Mouse (Mus musculus) liver, embryonic 15.5 days (tissue): ENCODE measurements at regions not wholly inside any gene's neighbourhood (a gene's known extent, or its start where the extent isn't known, plus 50 kb on each side); places are given as distances from the start of the nearest gene placed in this dataset.

Experiments
- ATAC-seq: fragments of 200-750 bp; cut with Nextera tagmentation; 2 replicates; pipeline ENCODE4 v1.8.0; 2017; ENCODE audit warnings: moderate number of reproducible peaks, mild to moderate bottlenecking, moderate library complexity; ENCODE audit not compliant: insufficient read depth
- H3K27ac ChIP-seq: fragments of 300-500 bp; sonication (generic); replicated peaks from 2 replicates; pipeline ENCODE4 v1.5.1; 2015; ENCODE audit warnings: mild to moderate bottlenecking, inconsistent platforms
- H3K27me3 ChIP-seq: fragments of 300-500 bp; sonication (generic); 2 replicates; pipeline ENCODE4 v1.6.1; 2015; ENCODE audit warnings: mild to moderate bottlenecking, inconsistent platforms
- H3K36me3 ChIP-seq: fragments of 300-500 bp; sonication (generic); replicated peaks from 2 replicates; pipeline ENCODE4 v1.6.1; 2015; ENCODE audit warnings: moderate library complexity, mild to moderate bottlenecking, inconsistent platforms
- H3K4me1 ChIP-seq: fragments of 300-500 bp; sonication (generic); replicated peaks from 2 replicates; pipeline ENCODE4 v1.6.1; 2015; ENCODE audit warnings: inconsistent platforms
- H3K4me2 ChIP-seq: fragments of 300-500 bp; sonication (generic); 2 replicates; pipeline ENCODE4 v1.6.1; 2015; ENCODE audit warnings: moderate library complexity, mild to moderate bottlenecking, inconsistent platforms
- H3K4me3 ChIP-seq: fragments of 300-500 bp; sonication (generic); replicated peaks from 2 replicates; pipeline ENCODE4 v1.5.1; 2015; ENCODE audit warnings: mild to moderate bottlenecking, inconsistent platforms
- H3K9ac ChIP-seq: fragments of 300-500 bp; sonication (generic); 2 replicates; pipeline ENCODE4 v1.6.1; 2015; ENCODE audit warnings: moderate library complexity, mild to moderate bottlenecking, inconsistent platforms
- H3K9me3 ChIP-seq: fragments of 300-500 bp; sonication (generic); replicated peaks from 2 replicates; pipeline ENCODE4 v1.6.1; 2016; ENCODE audit warnings: inconsistent platforms
- WGBS: fragments of 180-500 bp; shearing (Covaris S2); methylation state at CpG from one replicate; pipeline ENCODE4 v1.1.7; 2015; ENCODE audit warnings: mixed read lengths; ENCODE audit not compliant: insufficient replicate concordance; 5-methylcytosine and 5-hydroxymethylcytosine counted together

- no peak overlapping the region for H3K4me3 ChIP-seq
- 51% methylated on average over 6 of the region's 6 CpGs for WGBS
- no peaks in the 10 kb centered on the region for H3K4me1 ChIP-seq
- no peaks in the 10 kb centered on the region for H3K36me3 ChIP-seq
- no peak overlapping the region for H3K9ac ChIP-seq
- no peak overlapping the region for H3K4me2 ChIP-seq
- H3K27ac ChIP-seq: no peak overlapping the region
- H3K9me3 ChIP-seq: no peaks in the 10 kb centered on the region
- no peaks in the 10 kb centered on the region for H3K27me3 ChIP-seq
- no peak for ATAC-seq
Observed at GRCm38 (mm10) chr1:71830379-71830778, 177.4 kb upstream of the Fn1 start.

GRCm38 (mm10) chr1:71824410-71824809 lies 171.4 kb upstream of the Fn1 start:
- Histone ChIP-seq H3K9me3 (no peaks in the 10 kb centered on the region), H3K9ac (no peak overlapping the region), H3K27me3 (no peaks in the 10 kb centered on the region), H3K4me1 (no peaks in the 10 kb centered on the region), H3K4me3 (no peak overlapping the region), H3K27ac (no peak overlapping the region), H3K36me3 (no peaks in the 10 kb centered on the region), H3K4me2 (no peak overlapping the region)
- WGBS: 64% methylated on average over 5 of the region's 5 CpGs
- ATAC-seq: no peak

GRCm38 (mm10) chr1:71822123-71822522 lies 169.1 kb upstream of the Fn1 start:
- no peaks in the 10 kb centered on the region for H3K9me3 ChIP-seq

GRCm38 (mm10) chr1:71821099-71821498 lies 168.1 kb upstream of the Fn1 start:
- Histone ChIP-seq H3K4me1 (no peaks in the 10 kb centered on the region), H3K4me3 (no peak overlapping the region), H3K9me3 (no peaks in the 10 kb centered on the region), H3K9ac (no peak overlapping the region), H3K36me3 (no peaks in the 10 kb centered on the region), H3K27me3 (no peaks in the 10 kb centered on the region), H3K27ac (no peak overlapping the region), H3K4me2 (no peak overlapping the region)
- ATAC-seq: no peak
- 64% methylated on average over 7 of the region's 7 CpGs for WGBS

More at GRCm38 (mm10) chr1:71822123-71822522, 169.1 kb upstream of the Fn1 start:
- Histone ChIP-seq H3K27ac (no peak overlapping the region), H3K27me3 (no peaks in the 10 kb centered on the region), H3K9ac (no peak overlapping the region), H3K36me3 (no peaks in the 10 kb centered on the region), H3K4me1 (no peaks in the 10 kb centered on the region), H3K4me3 (no peak overlapping the region), H3K4me2 (no peak overlapping the region)
- ATAC-seq: no peak
- 59% methylated on average over 3 of the region's 3 CpGs for WGBS

GRCm38 (mm10) chr1:71816306-71816705 lies 163.3 kb upstream of the Fn1 start:
- Histone ChIP-seq H3K4me3 (no peak overlapping the region), H3K36me3 (no peaks in the 10 kb centered on the region), H3K4me2 (no peak overlapping the region), H3K4me1 (no peaks in the 10 kb centered on the region), H3K27ac (no peak overlapping the region), H3K9me3 (no peaks in the 10 kb centered on the region), H3K9ac (no peak overlapping the region), H3K27me3 (no peaks in the 10 kb centered on the region)
- no peak for ATAC-seq
- 71% methylated on average over 9 of the region's 9 CpGs for WGBS

- no peaks in the 10 kb centered on the region for H3K27me3 ChIP-seq
- no peaks in the 10 kb centered on the region for H3K4me1 ChIP-seq
- no peak overlapping the region for H3K27ac ChIP-seq
- no peak for ATAC-seq
- H3K36me3 ChIP-seq: no peaks in the 10 kb centered on the region
- WGBS: 43% methylated on average over 4 of the region's 4 CpGs
- H3K4me3 ChIP-seq: no peak overlapping the region
- H3K9me3 ChIP-seq: no peaks in the 10 kb centered on the region
- H3K9ac ChIP-seq: no peak overlapping the region
- H3K4me2 ChIP-seq: no peak overlapping the region
Observed at GRCm38 (mm10) chr1:71814141-71814540, 161.1 kb upstream of the Fn1 start.

- ATAC-seq: no peak
- 76% methylated on average over 11 of the region's 11 CpGs for WGBS
- H3K4me1 ChIP-seq: no peaks in the 10 kb centered on the region
- H3K36me3 ChIP-seq: no peaks in the 10 kb centered on the region
- no peak overlapping the region for H3K4me2 ChIP-seq
- no peaks in the 10 kb centered on the region for H3K9me3 ChIP-seq
- H3K27me3 ChIP-seq: no peaks in the 10 kb centered on the region
- no peak overlapping the region for H3K27ac ChIP-seq
- H3K9ac ChIP-seq: no peak overlapping the region
- no peak overlapping the region for H3K4me3 ChIP-seq
Observed at GRCm38 (mm10) chr1:71812171-71812695, 159.2 kb upstream of the Fn1 start.

GRCm38 (mm10) chr1:71811196-71811788 lies 158.3 kb upstream of the Fn1 start:
- no peak for ATAC-seq
- H3K27me3 ChIP-seq: no peaks in the 10 kb centered on the region
- no peak overlapping the region for H3K27ac ChIP-seq
- H3K4me2 ChIP-seq: no peak overlapping the region
- WGBS: 49% methylated on average over 11 of the region's 11 CpGs
- no peak overlapping the region for H3K4me3 ChIP-seq
- no peak overlapping the region for H3K9ac ChIP-seq
- no peaks in the 10 kb centered on the region for H3K36me3 ChIP-seq
- H3K4me1 ChIP-seq: no peaks in the 10 kb centered on the region
- no peaks in the 10 kb centered on the region for H3K9me3 ChIP-seq

- H3K4me2 ChIP-seq: no peak overlapping the region
- 53% methylated on average over 1 of the region's 1 CpGs for WGBS
- no peak for ATAC-seq
- no peak overlapping the region for H3K27ac ChIP-seq
- H3K4me3 ChIP-seq: no peak overlapping the region
- no peaks in the 10 kb centered on the region for H3K9me3 ChIP-seq
- no peaks in the 10 kb centered on the region for H3K27me3 ChIP-seq
- no peak overlapping the region for H3K9ac ChIP-seq
- no peaks in the 10 kb centered on the region for H3K36me3 ChIP-seq
- H3K4me1 ChIP-seq: no peaks in the 10 kb centered on the region
Observed at GRCm38 (mm10) chr1:71808005-71808404, 155.0 kb upstream of the Fn1 start.

- H3K27me3 ChIP-seq: no peaks in the 10 kb centered on the region
- H3K36me3 ChIP-seq: no peaks in the 10 kb centered on the region
- H3K4me3 ChIP-seq: no peak overlapping the region
- H3K27ac ChIP-seq: no peak overlapping the region
- no peak for ATAC-seq
- H3K4me1 ChIP-seq: no peaks in the 10 kb centered on the region
- no peak overlapping the region for H3K4me2 ChIP-seq
- no peaks in the 10 kb centered on the region for H3K9me3 ChIP-seq
- no peak overlapping the region for H3K9ac ChIP-seq
- 38% methylated on average over 4 of the region's 4 CpGs for WGBS
Observed at GRCm38 (mm10) chr1:71807586-71807985, 154.6 kb upstream of the Fn1 start.

GRCm38 (mm10) chr1:71801283-71802066 lies 148.5 kb upstream of the Fn1 start:
- no peak overlapping the region for H3K4me3 ChIP-seq
- WGBS: 65% methylated on average over 9 of the region's 9 CpGs
- H3K27ac ChIP-seq: no peak overlapping the region
- no peak overlapping the region for H3K4me2 ChIP-seq
- H3K9me3 ChIP-seq: no peaks in the 10 kb centered on the region
- no peak for ATAC-seq
- no peaks in the 10 kb centered on the region for H3K27me3 ChIP-seq
- no peaks in the 10 kb centered on the region for H3K36me3 ChIP-seq
- H3K4me1 ChIP-seq: no peaks in the 10 kb centered on the region
- no peak overlapping the region for H3K9ac ChIP-seq
